Mouse (Mus musculus): ENCODE measurements around the gene Plxnc1. TPM values are rescaled to one million over a fixed set of nuclear protein-coding genes. Genes with fewer than 3 reads are reported as not detected.
A peak's percentile ranks its signal among the peaks of the same experiment; 100 is the strongest.

Gene Plxnc1
- total RNA-seq, 2 experiments from 2014 or later = 2.0 to 2.6 TPM

- intact Hi-C loops (cut with DNase I) = no loop called here
- DNase-seq (ENCODE audit: low spot score) = no peak
Observed at GRCm38 (mm10) chr10:94798128-94798527, 146.5 kb downstream of the Plxnc1 start.

GRCm38 (mm10) chr10:94794666-94795244, 149.9 kb downstream of the Plxnc1 start:
- intact Hi-C loops (cut with DNase I) = no loop called here
- DNase-seq (ENCODE audit: low spot score) = no peak

- intact Hi-C loops (cut with DNase I) = no loop called here
- DNase-seq (ENCODE audit: low spot score) = no peak
Observed at GRCm38 (mm10) chr10:94793914-94794313, 150.7 kb downstream of the Plxnc1 start.

GRCm38 (mm10) chr10:94789205-94789604, 155.4 kb downstream of the Plxnc1 start:
- intact Hi-C loops (cut with DNase I) = no loop called here
- DNase-seq (ENCODE audit: low spot score) = peak; percentile 33

GRCm38 (mm10) chr10:94780618-94781262, 163.9 kb downstream of the Plxnc1 start:
- intact Hi-C loops (cut with DNase I) = no loop called here

GRCm38 (mm10) chr10:94779319-94779718, 165.3 kb downstream of the Plxnc1 start:
- DNase-seq (ENCODE audit: low spot score) = no peak
- intact Hi-C loops (cut with DNase I) = no loop called here

More at GRCm38 (mm10) chr10:94780618-94781262, 163.9 kb downstream of the Plxnc1 start:
- DNase-seq (ENCODE audit: low spot score) = no peak

GRCm38 (mm10) chr10:94777576-94777975, 167.1 kb downstream of the Plxnc1 start:
- intact Hi-C loops (cut with DNase I) = no loop called here
- DNase-seq (ENCODE audit: low spot score) = no peak

- no peak for DNase-seq (ENCODE audit: low spot score)
- intact Hi-C loops (cut with DNase I) = no loop called here
Observed at GRCm38 (mm10) chr10:94771496-94771895, 173.1 kb downstream of the Plxnc1 start.

GRCm38 (mm10) chr10:94747011-94747410, 197.6 kb downstream of the Plxnc1 start:
- intact Hi-C loops (cut with DNase I) = no loop called here

GRCm38 (mm10) chr10:94741459-94741858, 203.2 kb downstream of the Plxnc1 start:
- intact Hi-C loops (cut with DNase I) = no loop called here
- DNase-seq (ENCODE audit: low spot score) = no peak

More at GRCm38 (mm10) chr10:94747011-94747410, 197.6 kb downstream of the Plxnc1 start:
- DNase-seq (ENCODE audit: low spot score) = no peak
